Mouse (Mus musculus) left cerebral cortex, postnatal 25 days (tissue): ENCODE data around the gene Mbnl2. TPM values are rescaled to one million over a fixed set of nuclear protein-coding genes. Genes with fewer than 3 reads are reported as not detected.
A peak's percentile ranks its signal among the peaks of the same experiment; 100 is the strongest.

ENCODE experiments used
- DNase-seq, 2 experiments: peaks; one replicate each; pipeline ENCODE4 v3.0.0; 2022; ENCODE audit warnings: low spot score in 2 of 2, mixed read lengths in 1 of 2
- intact Hi-C: fragments of 180-260 bp; cut with DNase I; formaldehyde crosslinking; loops from one replicate; pipeline ENCODE4 v1.15.1; 2025
- total RNA-seq, 2 experiments: library from RNA; stranded (reverse); gene quantifications; 2 replicates each; pipeline ENCODE4 v1.2.3; 2021

Mbnl2 gene
- total RNA-seq, 2 experiments from 2014 or later, result 244 to 245 TPM

- no peak for DNase-seq
- intact Hi-C loops, result no loop called here
Measured at GRCm38 (mm10) chr14:120370631-120371030, 95.2 kb downstream of the Mbnl2 start.

GRCm38 (mm10) chr14:120371174-120371573 is 95.7 kb downstream of the Mbnl2 start:
- DNase-seq, result peak in 1 of 2 experiments; percentile 63
- intact Hi-C loops, result no loop called here

- DNase-seq, result peak in 1 of 2 experiments; percentile 83
- intact Hi-C loops, result no loop called here
Measured at GRCm38 (mm10) chr14:120373026-120374024, 97.9 kb downstream of the Mbnl2 start.

GRCm38 (mm10) chr14:120374786-120375185 is 99.3 kb downstream of the Mbnl2 start:
- peak; percentile 65 to 94 for DNase-seq
- intact Hi-C loops, result no loop called here

- no peak for DNase-seq
- intact Hi-C loops, result no loop called here
Measured at GRCm38 (mm10) chr14:120377192-120377591, 101.7 kb downstream of the Mbnl2 start.

- no peak for DNase-seq
- intact Hi-C loops, result no loop called here
Measured at GRCm38 (mm10) chr14:120378002-120378401, 102.5 kb downstream of the Mbnl2 start.

GRCm38 (mm10) chr14:120379716-120380115 is 104.2 kb downstream of the Mbnl2 start:
- intact Hi-C loops, result no loop called here
- DNase-seq, result no peak

- intact Hi-C loops, result no loop called here
Measured at GRCm38 (mm10) chr14:120381378-120382134, 106.1 kb downstream of the Mbnl2 start.

GRCm38 (mm10) chr14:120382179-120382578 is 106.7 kb downstream of the Mbnl2 start:
- intact Hi-C loops, result no loop called here
- no peak for DNase-seq

More at GRCm38 (mm10) chr14:120381378-120382134, 106.1 kb downstream of the Mbnl2 start:
- DNase-seq, result no peak

GRCm38 (mm10) chr14:120383186-120383851 is 107.8 kb downstream of the Mbnl2 start:
- DNase-seq, result no peak
- intact Hi-C loops, result no loop called here

- DNase-seq, result no peak
- intact Hi-C loops, result no loop called here
Measured at GRCm38 (mm10) chr14:120384615-120385014, 109.1 kb downstream of the Mbnl2 start.

- peak in 1 of 2 experiments; percentile 74 for DNase-seq
- intact Hi-C loops, result no loop called here
Measured at GRCm38 (mm10) chr14:120387293-120387692, 111.8 kb downstream of the Mbnl2 start.

GRCm38 (mm10) chr14:120388818-120389691 is 113.6 kb downstream of the Mbnl2 start:
- intact Hi-C loops, result no loop called here
- peak; percentile 52 to 53 for DNase-seq

GRCm38 (mm10) chr14:120390231-120390944 is 114.9 kb downstream of the Mbnl2 start:
- no peak for DNase-seq
- intact Hi-C loops, result no loop called here

- intact Hi-C loops, result no loop called here
- peak; percentile 64 to 90 for DNase-seq
Measured at GRCm38 (mm10) chr14:120391701-120392100, 116.2 kb downstream of the Mbnl2 start.

- intact Hi-C loops, result no loop called here
- DNase-seq, result no peak
Measured at GRCm38 (mm10) chr14:120392441-120392840, 117.0 kb downstream of the Mbnl2 start.

- no peak for DNase-seq
- intact Hi-C loops, result no loop called here
Measured at GRCm38 (mm10) chr14:120393441-120393840, 118.0 kb downstream of the Mbnl2 start.

GRCm38 (mm10) chr14:120394216-120394615 is 118.7 kb downstream of the Mbnl2 start:
- intact Hi-C loops, result no loop called here
- DNase-seq, result no peak
